Mouse (Mus musculus): ENCODE results near the gene Slc30a2. TPM values are rescaled to one million over a fixed set of nuclear protein-coding genes. Genes with fewer than 3 reads are reported as not detected.

Slc30a2 gene
- polyA plus RNA-seq, 1 experiment, result 0.20 TPM

DNA sequence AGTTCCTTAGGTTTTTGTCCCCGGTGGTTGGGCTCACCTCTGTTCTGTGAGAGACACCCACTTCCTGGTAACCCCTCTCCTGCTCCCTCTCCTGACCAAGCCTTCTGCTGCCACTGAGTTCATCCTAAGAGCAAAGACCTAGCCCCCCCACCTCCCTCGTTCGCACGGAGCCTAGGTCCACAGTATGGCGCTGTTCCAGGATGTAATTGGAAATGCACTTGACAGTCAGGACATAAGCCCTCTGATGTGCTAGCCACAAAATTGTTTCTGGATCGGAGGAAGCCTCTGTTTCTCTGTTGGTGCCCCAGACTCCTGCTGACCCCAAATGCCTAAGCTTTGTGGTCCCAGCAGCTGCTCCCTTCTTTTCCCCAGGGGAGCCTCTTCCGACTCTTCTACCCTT lies 60.7 kb downstream of the Slc30a2 start:
- 32% methylated on average over 7 of the region's 7 CpGs for WGBS
- no peak overlapping the region for H3K4me3 ChIP-seq (replicated peaks; ENCODE audit: insufficient read depth, low read depth, low read length)
- TF ChIP-seq POLR2A (IDR thresholded peaks at IDR 0.05; ENCODE audit: borderline replicate concordance, insufficient read depth, low read length) (no peak), CTCF (IDR thresholded peaks at IDR 0.05; ENCODE audit: borderline replicate concordance, insufficient read depth, low read depth, low read length) (no peak)
- DNase-seq, result no peak
- peaks cover 3% of the 10 kb centered on the region for H3K4me1 ChIP-seq (ENCODE audit: control insufficient read depth, insufficient read depth, low read length)
- H3K27me3 ChIP-seq (ENCODE audit: control insufficient read depth, insufficient read depth, low read length), result no peaks in the 10 kb centered on the region
- H3K27ac ChIP-seq (ENCODE audit: insufficient read depth, low read length), result no peak overlapping the region

Other genes starting within 250 kb of the Slc30a2 start
- 2.6 and 2.8 TPM in 2 replicates for gene Cd52, start 248.1 kb upstream of the Slc30a2 start, polyA plus RNA-seq (2012; rRNA removed)
- gene Ubxn11, start 240.6 kb upstream of the Slc30a2 start, polyA plus RNA-seq (2012; rRNA removed), result 14.8 and 15.0 TPM in 2 replicates
- gene Sh3bgrl3, start 214.4 kb upstream of the Slc30a2 start, polyA plus RNA-seq (2012; rRNA removed), result 238 and 258 TPM in 2 replicates
- 24.8 and 25.2 TPM in 2 replicates for gene Cep85, start 156.1 kb upstream of the Slc30a2 start, polyA plus RNA-seq (2012; rRNA removed)
- gene Gm7534, start 140.2 kb upstream of the Slc30a2 start, polyA plus RNA-seq (2012; rRNA removed), result not detected in 2 replicates
- gene Catsper4, start 115.8 kb upstream of the Slc30a2 start, polyA plus RNA-seq (2012; rRNA removed), result 0.08 TPM in 1 of 2 replicates, not detected in the other
- gene Cnksr1, start 104.8 kb upstream of the Slc30a2 start, polyA plus RNA-seq (2012; rRNA removed), result 0.55 and 0.56 TPM in 2 replicates
- gene E130218I03Rik, start 99.5 kb upstream of the Slc30a2 start, polyA plus RNA-seq (2012; rRNA removed), result 0.52 and 0.84 TPM in 2 replicates
- gene Zfp593, start 97.6 kb upstream of the Slc30a2 start, polyA plus RNA-seq (2012; rRNA removed), result 10.7 and 11.7 TPM in 2 replicates
- 1.8 and 1.9 TPM in 2 replicates for gene Gm30191, start 96.2 kb upstream of the Slc30a2 start, polyA plus RNA-seq (2012; rRNA removed)
- 6.6 and 7.6 TPM in 2 replicates for gene Grrp1, start 89.1 kb upstream of the Slc30a2 start, polyA plus RNA-seq (2012; rRNA removed)
- gene Pdik1l, start 55.3 kb upstream of the Slc30a2 start, polyA plus RNA-seq (2012; rRNA removed), result 8.9 and 9.6 TPM in 2 replicates
- gene Trim63, start 28.1 kb upstream of the Slc30a2 start, polyA plus RNA-seq (2012; rRNA removed), result 0.07 and 0.24 TPM in 2 replicates
- gene Extl1, start 40.7 kb downstream of the Slc30a2 start, polyA plus RNA-seq (2012; rRNA removed), result 10.3 and 13.0 TPM in 2 replicates
- gene Pafah2, start 53.1 kb downstream of the Slc30a2 start, polyA plus RNA-seq (2012; rRNA removed), result 7.1 and 8.9 TPM in 2 replicates
- gene Stmn1, start 125.1 kb downstream of the Slc30a2 start, polyA plus RNA-seq (2012; rRNA removed), result 361 and 454 TPM in 2 replicates
- gene Paqr7, start 153.5 kb downstream of the Slc30a2 start, polyA plus RNA-seq (2012; rRNA removed), result 86.0 and 99.2 TPM in 2 replicates
- 0.24 and 0.65 TPM in 2 replicates for gene Aunip, start 167.8 kb downstream of the Slc30a2 start, polyA plus RNA-seq (2012; rRNA removed)
- gene Mtfr1l, start 192.2 kb downstream of the Slc30a2 start, polyA plus RNA-seq (2012; rRNA removed), result 146 and 148 TPM in 2 replicates
- 37.8 and 43.1 TPM in 2 replicates for gene Selenon, start 209.0 kb downstream of the Slc30a2 start, polyA plus RNA-seq (2012; rRNA removed)

Measured in cerebellum, adult 2 months (tissue).